Mouse (Mus musculus) neutrophil, adult 5-6 weeks (primary cell): ENCODE measurements around the gene Lhx6. TPM values are rescaled to one million over a fixed set of nuclear protein-coding genes. Genes with fewer than 3 reads are reported as not detected.

Experiments used
- ATAC-seq: fragments of 151-379, 151-347 bp; 2 replicates; pipeline ENCODE4 v1.8.0; 2017; ENCODE audit warnings: mild to moderate bottlenecking, moderate TSS enrichment; ENCODE audit not compliant: insufficient number of reproducible peaks, poor library complexity, low FRiP score, severe bottlenecking; ENCODE audit errors: extremely low read depth
- total RNA-seq: library from RNA; stranded (forward); fragments of 200-1000 nt; gene quantifications from 2 replicates; pipeline ENCODE4 v1.2.3, GENCODE M21; 2017

The Lhx6 gene
- total RNA-seq, 1 experiment from 2014 or later: not detected

GRCm38 (mm10) chr2:36097129-36097815 is 7.9 kb downstream of the Lhx6 start:
- no peak for ATAC-seq

GRCm38 (mm10) chr2:36093914-36094475 is 11.2 kb downstream of the Lhx6 start:
- no peak for ATAC-seq

DNA sequence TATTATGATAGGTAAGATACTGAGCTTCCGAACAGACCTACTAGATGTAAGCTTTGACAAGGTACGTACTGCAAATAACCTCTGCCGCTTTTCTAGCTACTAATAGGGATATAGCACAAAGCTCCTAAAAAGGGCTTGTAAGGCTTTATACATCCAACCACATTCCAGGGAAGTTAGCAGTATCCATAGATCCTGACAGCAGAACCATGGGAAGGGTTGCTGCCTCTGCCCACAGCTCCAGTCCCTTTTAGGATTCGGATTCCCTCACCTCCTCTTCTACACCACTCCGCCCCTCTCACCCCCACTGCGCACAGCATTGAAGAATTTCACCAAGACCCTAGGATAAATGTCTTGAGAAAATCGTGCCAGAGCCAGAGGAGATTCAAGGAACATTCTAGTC is 11.9 kb downstream of the Lhx6 start:
- no peak for ATAC-seq

GRCm38 (mm10) chr2:36092748-36093147 is 12.5 kb downstream of the Lhx6 start:
- no peak for ATAC-seq

GRCm38 (mm10) chr2:36090853-36091741 is 14.1 kb downstream of the Lhx6 start:
- no peak for ATAC-seq

GRCm38 (mm10) chr2:36089190-36089589 is 16.0 kb downstream of the Lhx6 start:
- no peak for ATAC-seq

- no peak for ATAC-seq
These were observed 20.2 kb downstream of the Lhx6 start for GRCm38 (mm10) chr2:36085041-36085440.

- ATAC-seq: no peak
These were observed 22.2 kb downstream of the Lhx6 start for GRCm38 (mm10) chr2:36082802-36083580.

DNA sequence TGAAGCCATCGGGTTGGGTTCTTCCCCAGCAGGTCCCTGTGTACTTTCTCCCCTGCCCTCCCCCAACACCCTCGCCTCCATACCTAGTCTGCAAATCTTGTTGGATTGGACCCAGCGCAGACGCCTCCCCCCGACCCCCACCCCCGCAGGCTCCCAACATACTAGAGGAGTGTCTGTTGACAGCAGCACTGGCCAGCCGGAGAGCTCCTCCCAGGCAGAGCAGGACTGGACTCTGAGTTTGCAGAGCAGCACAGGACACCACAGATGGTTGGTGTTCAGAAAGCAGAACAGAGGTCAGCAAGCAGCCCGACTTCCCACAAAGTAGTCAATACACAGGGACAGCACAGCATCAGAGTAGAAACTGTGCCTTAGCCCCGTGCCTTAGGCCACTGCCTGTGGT is 23.8 kb downstream of the Lhx6 start:
- ATAC-seq: no peak

GRCm38 (mm10) chr2:36077160-36077761 is 27.9 kb downstream of the Lhx6 start:
- no peak for ATAC-seq

DNA sequence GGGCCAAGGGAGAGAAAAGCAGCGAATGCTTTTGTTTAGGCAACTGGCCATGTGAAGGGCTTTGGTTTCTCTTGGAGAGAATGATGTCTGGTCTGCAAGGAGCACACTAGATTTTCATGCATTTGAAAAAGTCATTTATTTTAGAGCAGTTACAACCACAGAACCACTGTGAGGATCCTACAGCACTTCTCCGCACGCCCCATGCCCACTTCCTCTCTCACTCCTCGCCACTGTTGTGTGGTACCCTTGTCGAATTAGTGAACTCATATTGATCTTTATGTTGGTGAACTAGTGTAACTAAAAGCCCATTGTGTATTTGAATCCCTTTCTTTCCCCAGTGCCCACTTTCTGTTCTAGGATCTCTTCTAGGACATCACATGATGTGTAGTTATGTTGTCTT is 30.0 kb downstream of the Lhx6 start:
- no peak for ATAC-seq

- no peak for ATAC-seq
These were observed 31.4 kb downstream of the Lhx6 start for GRCm38 (mm10) chr2:36073781-36074180.

DNA sequence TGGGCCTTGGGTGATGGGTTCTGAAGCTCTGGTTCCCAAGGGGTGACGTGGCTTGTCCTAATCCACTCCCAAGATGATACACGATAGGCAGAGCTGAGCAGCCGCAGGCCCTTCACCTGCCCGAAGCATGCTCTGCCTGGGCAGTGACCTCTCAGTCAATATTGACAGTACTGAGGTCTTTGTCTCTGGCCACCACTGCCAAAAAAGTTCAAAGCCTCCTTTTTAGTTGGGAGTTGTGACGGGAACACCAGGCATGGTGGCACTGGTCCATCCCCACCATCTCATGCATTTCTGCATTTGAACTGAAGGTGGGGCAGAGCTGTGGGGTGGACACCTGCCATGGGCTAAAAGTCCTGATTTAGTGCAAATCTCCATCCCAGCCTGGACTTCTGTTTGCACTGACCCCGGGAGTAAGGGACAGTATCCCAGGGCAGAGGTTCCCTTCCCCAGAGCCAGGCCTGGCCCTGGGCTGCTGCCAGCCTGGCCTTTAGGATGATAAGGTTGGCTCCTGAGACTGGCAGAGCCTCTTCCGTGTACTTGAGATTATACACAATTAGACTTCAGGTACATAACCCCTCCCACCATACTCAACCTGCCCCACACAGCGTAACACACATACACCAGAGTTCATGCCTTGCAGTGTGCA is 33.4 kb downstream of the Lhx6 start:
- no peak for ATAC-seq

DNA sequence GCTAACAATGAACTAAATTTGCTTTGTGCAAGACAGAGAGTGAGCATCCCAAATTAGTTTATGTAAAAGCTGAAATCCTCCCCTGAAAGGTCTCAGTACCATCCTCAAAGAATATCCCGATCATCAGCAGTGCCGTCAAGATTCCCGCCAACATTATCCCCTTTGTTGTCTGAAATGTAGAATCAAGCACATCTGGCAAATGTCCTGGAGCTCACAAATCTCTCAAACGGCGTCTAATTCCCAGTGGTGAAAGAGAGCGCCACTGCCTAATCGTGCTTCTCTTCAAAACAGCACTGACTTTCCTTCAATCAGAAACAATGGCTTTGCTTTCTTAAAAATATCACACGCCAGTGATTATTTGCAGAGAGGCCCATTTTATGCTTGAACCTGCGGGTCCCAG is 38.1 kb downstream of the Lhx6 start:
- ATAC-seq: no peak

DNA sequence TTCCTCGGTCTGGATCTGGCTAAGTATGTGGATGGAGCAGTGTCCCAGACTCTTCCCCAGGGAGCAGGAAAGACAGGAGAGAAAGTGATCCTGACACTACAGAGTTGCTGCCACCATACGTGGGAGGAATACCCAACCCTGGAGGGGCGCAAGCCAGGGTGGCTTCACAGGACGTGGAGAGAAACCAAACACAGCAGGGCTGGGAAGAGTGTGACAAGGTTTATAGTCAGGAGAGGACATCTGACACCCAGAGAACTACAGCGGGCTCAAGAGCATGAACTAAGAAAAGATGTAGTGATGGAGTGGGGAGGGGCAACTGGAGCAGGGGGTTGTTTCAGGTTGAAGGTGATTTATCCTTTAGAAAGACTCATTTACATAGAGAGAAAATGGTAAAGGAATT is 43.8 kb downstream of the Lhx6 start:
- no peak for ATAC-seq

GRCm38 (mm10) chr2:36056248-36056647 is 49.0 kb downstream of the Lhx6 start:
- no peak for ATAC-seq

- no peak for ATAC-seq
These were observed 52.0 kb downstream of the Lhx6 start for GRCm38 (mm10) chr2:36053249-36053648.

- no peak for ATAC-seq
These were observed 55.6 kb downstream of the Lhx6 start for GRCm38 (mm10) chr2:36049567-36049954.
